Mouse (Mus musculus) G1E (cell line): ENCODE data around the gene Ptgfrn. TPM values are rescaled to one million over a fixed set of nuclear protein-coding genes. Genes with fewer than 3 reads are reported as not detected.

ENCODE experiments used
- ATAC-seq: 2 replicates; pipeline ENCODE4 v1.8.0; 2016; ENCODE audit warnings: mild to moderate bottlenecking; ENCODE audit not compliant: insufficient number of reproducible peaks, poor library complexity, low FRiP score, severe bottlenecking; ENCODE audit errors: extremely low read depth
- DNase-seq: peaks from one replicate; pipeline ENCODE4 v3.0.0; 2012; ENCODE audit warnings: low spot score
- H3K27me3 ChIP-seq: 2 replicates; pipeline ENCODE4 v1.6.1; 2012; ENCODE audit warnings: mild to moderate bottlenecking, low read length, inconsistent platforms; ENCODE audit not compliant: insufficient read depth
- H3K36me3 ChIP-seq: replicated peaks from 2 replicates; pipeline ENCODE3; 2012; ENCODE audit warnings: mild to moderate bottlenecking, inconsistent platforms
- H3K4me1 ChIP-seq: 2 replicates; pipeline ENCODE4 v1.6.1; 2012; ENCODE audit warnings: low read depth, low read length, inconsistent platforms, mixed read lengths; ENCODE audit not compliant: insufficient read depth
- H3K4me3 ChIP-seq: 2 replicates; pipeline ENCODE4 v1.5.1; 2012; ENCODE audit warnings: low read depth, mild to moderate bottlenecking, inconsistent platforms, low read length, moderate library complexity, mixed read lengths
- H3K9me3 ChIP-seq: replicated peaks from 2 replicates; pipeline ENCODE4 v1.6.1; 2012; ENCODE audit warnings: inconsistent platforms
- CTCF ChIP-seq: IDR thresholded peaks from 2 replicates; pipeline ENCODE4 v1.5.1; 2012; ENCODE audit warnings: low read depth, low read length, inconsistent platforms, mixed read lengths
- GATA1 ChIP-seq: IDR thresholded peaks from 2 replicates; pipeline ENCODE4 v1.6.1; 2012; ENCODE audit warnings: borderline replicate concordance, low read length, inconsistent platforms, mixed read lengths
- GATA2 ChIP-seq: IDR thresholded peaks from 2 replicates; pipeline ENCODE4 v1.6.1; 2012; ENCODE audit warnings: low read depth, low read length, inconsistent platforms, borderline replicate concordance
- POLR2AphosphoS5 ChIP-seq: IDR thresholded peaks from 2 replicates; pipeline ENCODE4 v1.6.1; 2012; ENCODE audit warnings: low read depth, low read length, inconsistent platforms; ENCODE audit not compliant: insufficient replicate concordance
- TAL1 ChIP-seq: conservative IDR thresholded peaks from 2 replicates; pipeline ENCODE4 v1.6.1; 2012; ENCODE audit warnings: low read depth, low read length, inconsistent platforms, mixed read lengths
- polyA plus RNA-seq: library from polyadenylated mRNA; stranded (reverse); fragments of >175 nt; gene quantifications from 2 replicates; pipeline ENCODE4 v1.2.3, GENCODE M21; 2012
- total RNA-seq, 2 experiments: library from RNA; stranded (forward) in 1 of 2; stranded (reverse) in 1 of 2; fragments of 200-1000 nt in 1 of 2; fragments of >200 nt in 1 of 2; fragmentation: Nextera tagmentation in 1 of 2; gene quantifications; 2 replicates each; pipeline ENCODE4 v1.2.3; 2014 to 2017

Gene Ptgfrn
- total and polyA plus RNA-seq, 3 experiments = under 0.01 TPM; not detected in 2

GRCm38 (mm10) chr3:101104883-101105282, 5.2 kb downstream of the Ptgfrn start:
- Histone ChIP-seq H3K4me3 (no peak overlapping the region), H3K36me3 (no peaks in the 10 kb centered on the region), H3K9me3 (peaks cover under 1% of the 10 kb centered on the region; the same call in 1 of the 2 replicates), H3K27me3 (no peaks in the 10 kb centered on the region; the same call in 1 of the 2 replicates), H3K4me1 (no peaks in the 10 kb centered on the region)
- DNase-seq (no peak), ATAC-seq (no peak)
- TF ChIP-seq GATA2 = no peak
- TF ChIP-seq TAL1 = no peak
- no peak for TF ChIP-seq GATA1
- TF ChIP-seq POLR2AphosphoS5 = no peak
- TF ChIP-seq CTCF = no peak

GRCm38 (mm10) chr3:101103770-101104169, 6.3 kb downstream of the Ptgfrn start:
- H3K4me1 ChIP-seq = no peaks in the 10 kb centered on the region
- no peak for DNase-seq
- no peaks in the 10 kb centered on the region for H3K36me3 ChIP-seq
- TF ChIP-seq CTCF (no peak), GATA1 (no peak), GATA2 (no peak), POLR2AphosphoS5 (no peak), TAL1 (no peak)
- no peak overlapping the region for H3K4me3 ChIP-seq
- H3K27me3 ChIP-seq = no peaks in the 10 kb centered on the region; the same call in 1 of the 2 replicates
- H3K9me3 ChIP-seq = no peaks in the 10 kb centered on the region
- ATAC-seq = no peak

- ATAC-seq = no peak
These were observed 8.0 kb downstream of the Ptgfrn start for GRCm38 (mm10) chr3:101102106-101102505.

GRCm38 (mm10) chr3:101101184-101101583, 8.9 kb downstream of the Ptgfrn start:
- ATAC-seq = no peak
- no peak for DNase-seq
- Histone ChIP-seq H3K36me3 (no peaks in the 10 kb centered on the region), H3K9me3 (no peaks in the 10 kb centered on the region), H3K4me3 (no peak overlapping the region), H3K4me1 (no peaks in the 10 kb centered on the region), H3K27me3 (peaks cover 2% of the 10 kb centered on the region; the same call in 1 of the 2 replicates)
- TF ChIP-seq POLR2AphosphoS5 (no peak), GATA2 (no peak), CTCF (no peak), GATA1 (no peak), TAL1 (no peak)

More at GRCm38 (mm10) chr3:101102106-101102505, 8.0 kb downstream of the Ptgfrn start:
- Histone ChIP-seq H3K27me3 (peaks cover 2% of the 10 kb centered on the region; the same call in 1 of the 2 replicates), H3K4me1 (no peaks in the 10 kb centered on the region), H3K36me3 (no peaks in the 10 kb centered on the region), H3K4me3 (no peak overlapping the region), H3K9me3 (no peaks in the 10 kb centered on the region)
- DNase-seq = no peak
- TF ChIP-seq GATA1 = no peak
- TF ChIP-seq GATA2 = no peak
- TF ChIP-seq TAL1 = no peak
- TF ChIP-seq POLR2AphosphoS5 = no peak
- TF ChIP-seq CTCF = no peak

GRCm38 (mm10) chr3:101099701-101100357, 10.2 kb downstream of the Ptgfrn start:
- no peaks in the 10 kb centered on the region for H3K36me3 ChIP-seq
- no peaks in the 10 kb centered on the region for H3K4me1 ChIP-seq
- H3K9me3 ChIP-seq = no peaks in the 10 kb centered on the region
- no peak for ATAC-seq
- no peak for DNase-seq
- TF ChIP-seq CTCF (no peak), GATA2 (no peak), GATA1 (no peak), POLR2AphosphoS5 (no peak), TAL1 (no peak)
- no peak overlapping the region for H3K4me3 ChIP-seq
- H3K27me3 ChIP-seq = peaks cover 2% of the 10 kb centered on the region; the same call in 1 of the 2 replicates

- Histone ChIP-seq H3K9me3 (no peaks in the 10 kb centered on the region), H3K36me3 (no peaks in the 10 kb centered on the region), H3K4me3 (no peak overlapping the region; the same call in 1 of the 2 replicates), H3K27me3 (0 out of 2 replicates have a peak, but pooled peaks cover 2% of the 10 kb centered on the region), H3K4me1 (no peaks in the 10 kb centered on the region)
- ATAC-seq (no peak), DNase-seq (no peak)
- TF ChIP-seq GATA2 (no peak), TAL1 (no peak), POLR2AphosphoS5 (no peak), GATA1 (no peak), CTCF (no peak)
These were observed 12.0 kb downstream of the Ptgfrn start for GRCm38 (mm10) chr3:101098073-101098472.
